Mouse (Mus musculus): ENCODE measurements around the gene Cluh.

The Cluh gene

GRCm38 (mm10) chr11:74648676-74649075 is 619 bp upstream of the Cluh start:
- DNase-seq (ENCODE audit: low spot score) = no peak

- DNase-seq (ENCODE audit: low spot score) = peak; percentile 41
Observed at GRCm38 (mm10) chr11:74649647-74650551, 604 bp downstream of the Cluh start.

- no peak for DNase-seq (ENCODE audit: low spot score)
Observed at GRCm38 (mm10) chr11:74650576-74651100, 1.3 kb downstream of the Cluh start.

- DNase-seq (ENCODE audit: low spot score) = no peak
Observed at GRCm38 (mm10) chr11:74652791-74653191, 3.5 kb downstream of the Cluh start.

GRCm38 (mm10) chr11:74653385-74653784 is 4.1 kb downstream of the Cluh start:
- no peak for DNase-seq (ENCODE audit: low spot score)

- no peak for DNase-seq (ENCODE audit: low spot score)
Observed at GRCm38 (mm10) chr11:74655941-74656340, 6.6 kb downstream of the Cluh start.

- DNase-seq (ENCODE audit: low spot score) = no peak
Observed at GRCm38 (mm10) chr11:74660336-74660735, 11.0 kb downstream of the Cluh start.

- no peak for DNase-seq (ENCODE audit: low spot score)
Observed at GRCm38 (mm10) chr11:74661641-74662040, 12.3 kb downstream of the Cluh start.

- DNase-seq (ENCODE audit: low spot score) = no peak
Observed at GRCm38 (mm10) chr11:74662221-74662620, 12.9 kb downstream of the Cluh start.

GRCm38 (mm10) chr11:74664279-74664678 is 15.0 kb downstream of the Cluh start:
- no peak for DNase-seq (ENCODE audit: low spot score)

GRCm38 (mm10) chr11:74664906-74665305 is 15.6 kb downstream of the Cluh start:
- no peak for DNase-seq (ENCODE audit: low spot score)

GRCm38 (mm10) chr11:74665631-74666283 is 16.5 kb downstream of the Cluh start:
- DNase-seq (ENCODE audit: low spot score) = no peak

GRCm38 (mm10) chr11:74666284-74666652 is 17.0 kb downstream of the Cluh start:
- DNase-seq (ENCODE audit: low spot score) = no peak

- DNase-seq (ENCODE audit: low spot score) = no peak
Observed at GRCm38 (mm10) chr11:74666776-74667581, 17.7 kb downstream of the Cluh start.

- no peak for DNase-seq (ENCODE audit: low spot score)
Observed at GRCm38 (mm10) chr11:74667582-74668010, 18.3 kb downstream of the Cluh start.

GRCm38 (mm10) chr11:74668466-74668865 is 19.2 kb downstream of the Cluh start:
- DNase-seq (ENCODE audit: low spot score) = no peak

GRCm38 (mm10) chr11:74668971-74669370 is 19.7 kb downstream of the Cluh start:
- DNase-seq (ENCODE audit: low spot score) = no peak

- DNase-seq (ENCODE audit: low spot score) = no peak
Observed at GRCm38 (mm10) chr11:74670151-74670550, 20.9 kb downstream of the Cluh start.

GRCm38 (mm10) chr11:74671013-74671412 is 21.7 kb downstream of the Cluh start:
- DNase-seq (ENCODE audit: low spot score) = no peak

- DNase-seq (ENCODE audit: low spot score) = no peak
Observed at GRCm38 (mm10) chr11:74671839-74672238, 22.5 kb downstream of the Cluh start.

- DNase-seq (ENCODE audit: low spot score) = no peak
Observed at GRCm38 (mm10) chr11:74672901-74673513, 23.7 kb downstream of the Cluh start.

- DNase-seq (ENCODE audit: low spot score) = no peak
Observed at GRCm38 (mm10) chr11:74673561-74673960, 24.3 kb downstream of the Cluh start.
